In genomic region chr13:19821639-19822038, GRCm38 (mm10) we compare ENCODE assay signal across 16 mouse cellular contexts. TPM values are rescaled to one million over a fixed set of nuclear protein-coding genes. Genes with fewer than 3 reads are reported as not detected.
"Had no signal": no experiment of that assay in that cellular context is flagged by ENCODE, and none has a peak within 500 bp of the region (broad histone marks: within the 10 kb centered on the region; RNA-seq: fewer than 3 reads in every experiment).

No protein-coding gene starts in this region.

- H3K36me3 ChIP-seq: neural tube, embryonic 15.5 days; stomach, embryonic 15.5 days had no signal

- H3K9me3 ChIP-seq: neural tube, embryonic 15.5 days; stomach, embryonic 15.5 days had no signal

- DNase-seq: retina, postnatal 1 day; right cerebral cortex, adult 18-20 months; right cerebral cortex, postnatal 14 days; right cerebral cortex, postnatal 25 days; right cerebral cortex, postnatal 4 days; spleen, adult 18-20 months; thymus, adult 18-20 months; thymus, adult 2 months; thymus, postnatal 14 days; thymus, postnatal 25 days; thymus, postnatal 36 days; thymus, postnatal 4 days had no signal

- H3K27ac ChIP-seq: neural tube, embryonic 15.5 days; stomach, embryonic 15.5 days; stomach, postnatal 0 days had no signal

- H3K4me3 ChIP-seq: neural tube, embryonic 15.5 days; stomach, embryonic 15.5 days had no signal

- H3K4me1 ChIP-seq: neural tube, embryonic 15.5 days; stomach, embryonic 15.5 days had no signal

- H3K27me3 ChIP-seq: neural tube, embryonic 15.5 days; stomach, embryonic 15.5 days had no signal

RNA-seq across cellular contexts. Expression of gene Gpr141, which starts 2.4 kb away (rescaled TPM):
- polyA plus RNA-seq: neural tube, embryonic 14.5 days had no signal
